Mouse (Mus musculus): ENCODE data around the gene Gpr162.

DNA sequence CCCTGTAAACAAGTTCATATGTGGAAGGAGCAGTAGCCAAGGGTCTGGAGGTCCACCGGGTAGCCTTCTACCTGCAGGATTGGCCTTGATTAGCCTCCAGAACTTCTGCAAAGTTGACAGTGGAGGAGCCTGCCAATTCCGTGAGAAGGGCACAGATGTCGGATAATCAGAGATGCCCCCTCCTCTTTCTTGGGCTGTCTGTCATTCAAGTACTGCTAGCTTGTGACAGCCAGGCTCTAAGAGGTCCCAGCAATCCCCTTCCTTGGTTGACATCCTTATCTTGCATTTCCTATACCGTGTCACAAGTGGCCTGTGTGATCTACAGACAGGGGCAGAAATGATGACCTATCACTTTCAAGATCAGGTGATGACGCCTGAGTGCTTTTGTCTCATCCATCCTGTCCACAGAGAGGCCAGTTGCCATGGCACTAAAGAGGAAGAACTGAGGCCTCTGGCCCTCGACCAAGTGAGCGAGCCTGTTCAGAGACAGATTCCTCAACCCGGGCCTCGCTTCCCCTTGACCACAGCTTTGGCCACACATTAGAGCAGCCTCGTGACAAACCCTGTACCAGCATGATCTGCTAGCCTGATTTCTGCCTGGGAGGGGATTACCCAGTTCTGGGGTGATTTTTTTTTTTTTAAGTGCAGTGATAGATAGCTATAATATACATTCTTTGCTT lies 37.2 kb upstream of the Gpr162 start:
- no peak for TF ChIP-seq CTCF (IDR thresholded peaks at IDR 0.05; ENCODE audit: low read depth, low read length)
- no peak for TF ChIP-seq EP300 (IDR thresholded peaks at IDR 0.05; ENCODE audit: insufficient read depth, low read depth, low read length)
- TF ChIP-seq POLR2A (IDR thresholded peaks at IDR 0.05; ENCODE audit: insufficient read depth, low read length), result no peak

Data from ES-Bruce4 (cell line).